Mouse (Mus musculus): ENCODE measurements around the gene Fgf9.

Fgf9 gene

GRCm38 (mm10) chr14:58070481-58071119, at the start of gene Fgf9:
Gene Fgf9, plus strand, starts transcription at chr14:58070547.
- peak; percentile 65 for DNase-seq (ENCODE audit: inconsistent ontology term)

DNA sequence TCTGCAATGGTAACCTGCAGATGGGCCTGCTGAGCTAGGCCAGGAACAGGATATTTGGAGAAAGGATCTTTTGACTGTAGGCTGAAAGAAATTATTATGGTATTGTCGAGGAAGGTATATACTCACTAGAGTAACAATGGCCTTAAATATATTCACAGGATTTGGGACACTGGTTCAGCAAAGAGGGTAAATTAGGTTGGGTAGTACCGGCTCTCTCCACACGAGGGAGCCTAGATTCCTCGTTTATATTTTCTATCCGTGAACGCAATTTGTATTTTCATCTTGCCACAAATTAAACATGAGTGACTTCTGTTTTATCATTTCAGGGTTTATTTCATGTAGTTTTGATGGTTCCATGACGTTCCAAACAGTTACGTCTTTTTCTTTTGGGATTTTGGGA, 35.8 kb upstream of the Fgf9 start:
- DNase-seq (ENCODE audit: inconsistent ontology term), result no peak

GRCm38 (mm10) chr14:58036174-58036573, 34.2 kb upstream of the Fgf9 start:
- DNase-seq (ENCODE audit: inconsistent ontology term), result peak; percentile 69

DNA sequence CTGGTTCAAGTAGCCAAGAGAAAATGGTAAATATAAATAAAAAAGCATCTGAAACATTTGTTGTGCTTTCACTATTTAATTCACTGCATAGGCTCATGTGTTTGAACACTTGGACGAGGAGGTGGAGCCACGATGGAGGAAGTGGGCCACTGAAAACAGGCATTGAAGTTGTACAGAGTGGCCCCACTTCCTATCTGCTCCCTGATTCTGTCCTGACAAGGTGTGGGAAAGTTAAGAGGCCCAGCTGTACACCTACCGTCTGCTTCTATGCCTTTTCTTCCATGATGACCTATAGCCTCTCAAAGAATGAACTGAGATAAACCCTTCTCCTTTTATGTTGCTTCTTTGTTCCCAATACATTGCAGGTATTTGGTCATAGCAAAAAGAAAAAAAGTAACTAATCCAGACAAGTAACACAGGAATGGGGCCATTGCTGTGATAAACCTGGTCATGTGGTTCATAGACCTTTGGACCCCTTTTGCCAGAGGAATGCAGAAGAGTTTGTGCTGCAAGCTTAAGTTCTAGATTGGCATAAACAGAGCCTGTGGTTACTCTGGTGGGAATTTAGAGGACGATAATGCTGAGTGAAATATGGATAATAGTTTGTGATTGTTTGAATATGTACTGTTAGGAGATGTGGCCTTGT, 23.6 kb upstream of the Fgf9 start:
- no peak for DNase-seq (ENCODE audit: inconsistent ontology term)

- peak; percentile 71 for DNase-seq (ENCODE audit: inconsistent ontology term)
These were observed 19.7 kb upstream of the Fgf9 start for GRCm38 (mm10) chr14:58050691-58051090.

- no peak for DNase-seq (ENCODE audit: inconsistent ontology term)
These were observed 2.8 kb upstream of the Fgf9 start for GRCm38 (mm10) chr14:58067586-58067985.

DNA sequence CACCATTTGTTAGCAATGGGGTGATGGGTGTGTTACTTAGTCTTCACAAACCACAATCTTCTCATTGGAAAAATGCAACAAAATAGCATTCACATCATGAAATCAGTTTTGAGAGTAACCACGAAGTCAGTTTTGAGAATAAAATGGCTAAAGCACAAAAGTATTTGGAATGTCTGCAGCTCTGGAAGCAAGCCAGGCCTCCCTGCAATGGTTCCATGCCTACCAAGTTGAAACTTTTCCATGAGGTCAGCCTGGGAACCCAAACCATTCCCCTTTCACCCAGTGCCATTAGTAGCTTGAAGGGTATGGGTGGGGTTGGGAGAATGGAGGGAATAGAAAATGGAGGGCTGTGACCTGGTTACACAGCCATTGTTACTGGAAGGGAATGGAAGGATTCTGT, 1.7 kb upstream of the Fgf9 start:
- peak; percentile 79 for DNase-seq (ENCODE audit: inconsistent ontology term)

DNA sequence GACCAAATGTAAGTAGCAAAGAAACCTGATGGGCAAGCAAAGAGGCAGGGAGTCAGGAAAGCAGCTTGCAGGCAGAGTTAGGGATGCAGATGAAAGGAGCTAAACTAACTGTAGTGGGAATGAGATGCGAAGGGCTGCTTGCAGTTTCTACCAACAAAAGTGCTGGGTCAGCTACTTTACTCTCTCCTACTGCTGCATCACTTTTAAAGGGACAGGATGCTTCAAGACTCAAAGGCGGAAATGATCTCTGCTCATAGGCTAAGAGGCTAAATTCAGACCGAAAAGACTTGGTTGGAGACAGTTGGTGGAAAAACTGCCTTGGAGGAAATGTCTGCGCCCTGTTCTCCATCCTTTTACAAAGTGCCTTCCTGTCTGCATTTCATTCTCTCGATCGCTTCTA, 420 bp upstream of the Fgf9 start:
- peak; percentile 58 for DNase-seq (ENCODE audit: inconsistent ontology term)

DNA sequence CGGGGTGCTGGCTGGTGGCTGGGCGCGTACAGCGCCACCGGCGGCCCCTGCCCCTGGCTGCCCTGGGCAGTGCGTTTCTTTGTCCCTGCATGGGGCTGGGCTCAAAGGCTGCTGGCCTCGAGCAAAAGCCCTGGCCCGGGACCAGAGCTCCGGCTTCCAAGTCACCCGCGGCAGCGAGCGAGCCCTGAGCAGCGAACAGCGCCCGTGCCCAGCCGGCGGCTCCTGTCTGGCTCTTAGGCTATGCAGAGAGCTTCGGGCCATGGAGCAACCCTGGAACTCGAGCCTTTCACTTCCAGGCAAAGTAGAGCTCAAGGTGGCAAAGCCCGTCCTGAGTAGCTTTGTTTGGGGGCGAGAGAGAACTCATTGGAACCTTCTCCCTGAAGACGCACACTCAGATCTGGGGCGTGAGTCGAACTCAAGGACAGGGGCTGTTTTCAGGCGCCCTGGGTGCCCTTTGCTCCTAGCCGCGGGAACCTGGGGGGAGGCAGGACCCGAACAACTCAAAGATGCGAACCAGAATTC, 834 bp downstream of the Fgf9 start:
- peak; percentile 80 for DNase-seq (ENCODE audit: inconsistent ontology term)

DNA sequence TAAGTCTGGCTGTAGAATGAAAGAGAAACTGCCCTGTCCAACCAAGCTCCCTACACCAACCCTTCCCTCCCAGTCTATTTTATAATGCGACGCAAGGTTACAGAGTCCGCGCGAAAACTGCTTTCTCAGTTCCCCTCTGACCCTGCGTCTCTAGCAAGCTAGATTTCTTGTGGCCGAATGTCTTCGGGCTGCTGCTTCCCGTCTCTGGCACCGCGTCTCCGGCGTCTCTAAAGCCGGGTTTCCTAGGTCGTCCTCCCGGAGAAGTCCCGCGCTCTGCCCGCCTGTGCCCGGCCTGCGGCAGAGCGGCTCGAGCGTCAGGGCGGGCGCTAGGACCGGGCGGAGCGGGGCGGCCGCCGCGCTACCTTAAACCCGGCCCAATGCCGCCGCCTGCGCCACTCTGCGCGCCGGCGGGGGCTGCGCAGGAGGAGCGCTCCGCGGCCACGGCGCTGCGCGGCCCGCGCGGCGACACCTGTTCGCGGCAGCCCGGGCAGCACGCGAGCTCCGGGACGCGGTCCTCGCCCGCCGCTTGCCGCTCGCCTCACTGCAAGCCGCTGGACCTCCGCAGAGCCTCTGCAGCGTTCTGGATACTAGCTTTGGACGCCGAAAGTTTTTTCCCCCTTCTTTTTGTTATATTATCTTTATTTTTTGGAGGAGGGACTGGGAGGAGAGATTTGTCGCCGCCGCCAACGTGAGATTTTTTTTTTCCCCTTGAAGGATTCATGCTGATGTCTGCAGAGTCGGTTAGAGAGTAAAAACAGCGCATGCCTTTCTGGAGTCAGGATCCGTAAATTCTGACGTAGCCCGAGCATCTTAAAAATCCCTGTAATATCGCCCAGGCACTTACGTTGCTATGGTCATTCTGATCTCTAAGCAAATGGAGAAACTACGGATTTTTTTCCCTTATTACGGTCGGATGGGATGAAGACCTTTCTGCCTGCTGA, 1.8 kb downstream of the Fgf9 start:
- peak; percentile 90 for DNase-seq (ENCODE audit: inconsistent ontology term)

DNA sequence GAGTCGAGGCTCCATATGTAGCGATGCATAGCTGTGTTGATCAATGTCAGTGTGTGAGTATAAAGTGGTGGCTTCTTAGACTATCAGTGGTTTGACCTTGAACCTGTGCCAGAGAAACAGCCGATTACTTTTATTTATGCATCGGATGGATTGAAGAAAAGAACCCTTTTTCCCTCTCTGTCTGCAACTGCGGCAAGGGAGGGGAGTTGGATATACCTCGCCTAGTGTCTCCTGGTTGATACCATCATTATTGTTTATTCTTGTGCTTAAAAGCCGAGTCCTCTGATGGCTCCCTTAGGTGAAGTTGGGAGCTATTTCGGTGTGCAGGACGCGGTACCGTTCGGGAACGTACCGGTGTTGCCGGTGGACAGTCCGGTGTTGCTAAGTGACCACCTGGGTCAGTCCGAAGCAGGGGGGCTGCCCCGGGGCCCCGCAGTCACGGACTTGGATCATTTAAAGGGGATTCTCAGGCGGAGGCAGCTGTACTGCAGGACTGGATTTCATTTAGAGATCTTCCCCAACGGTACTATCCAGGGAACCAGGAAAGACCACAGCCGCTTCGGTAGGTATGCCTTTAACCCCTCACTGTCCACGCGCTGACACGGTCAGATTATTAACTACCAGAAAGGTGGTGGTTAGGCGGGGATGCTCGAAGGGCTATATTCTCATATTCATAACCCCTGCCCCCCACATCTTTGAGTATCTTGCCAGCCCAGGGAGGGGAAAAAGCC, 2.6 kb downstream of the Fgf9 start:
- no peak for DNase-seq (ENCODE audit: inconsistent ontology term)

DNA sequence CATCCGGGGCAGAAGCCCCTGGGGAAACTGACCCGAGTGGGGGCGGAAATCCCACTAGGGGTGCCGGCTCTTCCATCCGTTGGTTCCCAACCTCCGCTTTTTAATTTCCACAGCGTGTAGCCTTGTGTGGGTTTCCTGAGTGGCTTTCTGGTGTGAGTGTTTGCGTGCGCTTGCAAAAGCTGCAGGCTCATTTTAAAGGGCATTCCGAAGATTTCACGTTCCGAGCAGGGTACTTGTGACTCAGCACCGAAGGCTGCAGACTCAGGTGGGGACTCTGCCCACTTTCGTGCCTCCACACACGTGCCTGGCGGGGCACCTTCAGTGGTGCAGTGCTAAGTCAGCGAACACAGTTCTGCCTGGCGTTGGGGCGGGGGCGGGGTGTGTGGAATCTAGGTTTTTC, 3.6 kb downstream of the Fgf9 start:
- no peak for DNase-seq (ENCODE audit: inconsistent ontology term)

DNA sequence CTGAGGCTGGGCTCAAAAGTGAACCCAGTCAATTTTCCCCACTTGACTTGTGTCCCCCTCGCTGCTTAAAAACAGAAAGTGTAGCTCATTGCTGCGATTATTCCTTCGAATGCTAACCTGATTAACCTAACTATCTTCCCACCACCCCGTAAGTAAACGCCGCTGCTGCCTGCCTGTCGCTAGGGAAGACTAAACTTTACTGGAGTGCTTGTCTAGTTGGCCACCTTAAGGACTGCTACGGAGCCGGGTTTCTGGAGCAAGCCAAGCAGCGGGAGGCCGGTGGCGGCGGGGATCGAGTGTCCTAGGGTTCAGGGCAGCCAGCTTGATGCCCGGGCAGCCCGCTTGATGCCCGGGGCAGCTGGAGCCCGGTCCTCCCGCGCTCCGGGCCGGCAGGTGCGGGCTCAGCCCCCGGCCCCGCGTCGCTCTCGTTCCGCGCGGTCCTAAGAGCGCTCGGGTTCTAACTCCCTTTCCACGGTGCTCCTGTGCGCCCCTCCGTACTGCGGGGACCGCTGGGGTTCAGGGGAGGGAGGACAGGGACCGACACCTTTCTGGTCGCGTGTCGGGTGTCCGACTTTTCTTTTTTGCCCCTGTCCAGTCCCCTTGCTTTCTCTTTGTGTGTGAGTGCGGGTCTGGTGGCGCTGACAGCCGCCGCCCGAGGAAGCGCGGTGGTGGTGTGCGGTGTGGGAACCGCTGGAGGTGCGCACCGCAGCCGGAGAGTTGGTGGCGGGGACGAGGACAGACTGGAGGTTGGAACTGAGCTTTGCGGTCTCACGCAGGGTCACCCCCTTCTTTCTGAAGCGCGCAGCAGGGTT, 4.5 kb downstream of the Fgf9 start:
- peak; percentile 72 for DNase-seq (ENCODE audit: inconsistent ontology term)

DNA sequence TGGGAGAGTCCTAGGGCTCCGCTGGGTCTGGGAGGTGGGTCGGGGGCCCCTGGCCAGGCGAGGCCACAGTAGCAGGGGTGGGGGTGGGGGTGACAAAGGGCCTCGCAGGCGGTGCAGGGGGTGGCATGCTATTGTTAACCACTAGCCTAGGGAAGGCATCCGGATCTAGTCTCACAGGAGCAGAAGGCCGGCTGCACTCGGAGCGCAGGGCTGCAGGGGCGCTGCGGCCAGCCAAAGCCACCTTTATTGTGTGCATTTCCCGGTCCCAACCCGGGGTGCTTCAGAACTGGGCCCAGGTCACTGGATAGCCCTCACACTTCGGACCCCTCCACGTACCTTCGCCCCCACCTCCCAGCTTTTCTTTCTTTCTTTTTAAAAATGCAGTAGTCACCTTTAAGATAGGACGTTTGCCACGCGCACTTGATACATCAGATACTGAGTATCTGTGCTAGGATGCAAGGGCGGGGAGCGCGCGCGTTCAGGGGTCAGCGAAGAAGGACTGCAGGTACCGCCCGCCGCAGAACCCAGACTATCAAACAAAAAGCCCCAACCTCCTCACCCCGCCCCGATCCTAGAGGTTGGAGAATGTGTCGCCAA, 5.2 kb downstream of the Fgf9 start:
- DNase-seq (ENCODE audit: inconsistent ontology term), result no peak

DNA sequence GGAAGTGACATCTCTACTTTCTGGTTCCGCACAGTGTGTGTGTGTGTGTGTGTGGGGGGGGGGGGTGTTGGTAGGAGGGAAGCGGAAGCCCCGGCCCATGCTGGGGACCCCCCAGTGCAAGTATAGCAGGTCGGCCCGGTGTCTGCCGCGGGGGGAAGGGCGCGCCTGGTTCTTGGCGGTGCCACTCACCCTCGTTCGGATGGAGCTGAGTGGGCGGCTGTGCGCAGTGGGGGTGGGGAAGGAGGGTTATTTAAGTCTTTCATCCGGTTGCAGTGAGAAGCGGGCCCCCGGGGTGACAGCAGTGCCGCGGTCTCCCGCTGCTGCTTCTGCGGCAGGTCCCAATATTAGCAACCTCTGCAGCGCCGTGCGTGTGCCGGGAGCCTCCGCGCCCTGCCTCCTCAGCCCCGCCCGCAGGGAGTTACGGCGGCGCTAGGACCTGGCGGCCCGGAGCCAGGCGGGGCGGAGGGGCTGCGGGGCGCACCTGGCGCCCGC, 5.7 kb downstream of the Fgf9 start:
- peak; percentile 76 for DNase-seq (ENCODE audit: inconsistent ontology term)

GRCm38 (mm10) chr14:58076726-58077255, 6.4 kb downstream of the Fgf9 start:
- no peak for DNase-seq (ENCODE audit: inconsistent ontology term)

- DNase-seq (ENCODE audit: inconsistent ontology term), result no peak
These were observed 9.1 kb downstream of the Fgf9 start for GRCm38 (mm10) chr14:58079471-58079870.

DNA sequence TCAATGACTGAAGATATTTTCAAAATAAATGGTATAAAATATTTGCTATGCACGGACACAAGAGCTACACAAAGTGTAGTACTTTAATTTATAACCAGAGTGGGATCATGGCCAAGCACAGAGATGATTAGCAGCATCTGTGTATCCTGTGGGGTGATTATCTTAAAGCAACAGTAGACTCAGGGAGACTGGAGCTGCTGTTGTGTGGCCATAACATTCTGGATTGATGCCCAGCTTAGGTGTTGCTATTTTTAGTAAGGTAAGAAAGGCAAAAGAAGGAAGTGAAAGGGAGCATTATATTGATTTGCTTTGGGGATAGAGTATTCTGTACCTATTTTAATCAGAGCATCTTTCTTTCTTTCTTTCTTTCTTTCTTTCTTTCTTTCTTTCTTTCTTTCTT, 11.6 kb downstream of the Fgf9 start:
- DNase-seq (ENCODE audit: inconsistent ontology term), result no peak

DNA sequence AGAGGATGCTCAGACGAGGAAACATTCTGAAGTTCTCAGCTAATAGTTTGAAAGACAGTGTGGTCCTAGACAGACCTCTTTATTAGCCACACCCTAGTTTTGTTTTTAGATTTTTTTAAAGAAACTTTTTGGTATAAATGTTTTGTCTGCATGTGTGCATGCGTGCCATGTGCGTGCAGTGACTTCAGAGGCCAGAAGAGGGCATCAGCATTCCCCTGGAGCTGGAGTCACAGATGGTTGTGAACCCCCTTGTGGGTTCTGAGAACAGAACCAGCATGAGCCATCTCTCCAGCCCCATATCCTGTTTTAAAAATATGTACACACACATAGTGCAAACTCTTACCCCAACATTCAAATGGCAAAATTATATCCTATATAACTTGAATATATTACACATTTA, 13.9 kb downstream of the Fgf9 start:
- no peak for DNase-seq (ENCODE audit: inconsistent ontology term)

DNA sequence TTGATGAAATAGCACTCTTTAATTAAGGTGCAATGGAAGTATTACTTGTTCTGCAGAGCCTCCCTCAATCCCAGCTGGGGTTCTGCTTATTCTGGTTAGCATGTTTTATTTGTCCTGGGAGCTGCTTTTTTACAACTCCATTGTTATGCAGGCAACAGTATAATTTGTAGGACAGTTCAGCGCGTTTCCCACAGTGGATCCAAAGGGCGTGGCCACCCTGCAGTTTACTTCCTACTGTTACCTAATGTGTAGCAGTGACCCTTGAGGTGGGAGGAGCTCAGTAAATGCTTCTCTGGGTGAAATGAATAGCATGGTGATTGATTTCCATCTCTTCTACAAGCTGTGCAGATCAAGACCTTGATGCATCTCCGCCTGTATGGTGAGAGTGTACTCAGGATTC, 17.0 kb downstream of the Fgf9 start:
- DNase-seq (ENCODE audit: inconsistent ontology term), result no peak
